Mouse (Mus musculus) heart, postnatal 0 days (tissue): ENCODE data around the gene Psmd9. TPM values are rescaled to one million over a fixed set of nuclear protein-coding genes. Genes with fewer than 3 reads are reported as not detected.

Experiments used
- ATAC-seq: fragments of 200-750 bp; cut with Nextera tagmentation; 2 replicates; pipeline ENCODE4 v1.8.0; 2017; ENCODE audit warnings: low read depth, moderate number of reproducible peaks, moderate library complexity; ENCODE audit not compliant: insufficient read depth
- DNase-seq: peaks from one replicate; pipeline ENCODE4 v3.0.0-alpha.2; 2016; ENCODE audit warnings: low spot score
- H3K27ac ChIP-seq: fragments of 300-500 bp; sonication (generic); 2 replicates; pipeline ENCODE4 v1.5.1; 2014; ENCODE audit warnings: low read depth, mild to moderate bottlenecking
- H3K27me3 ChIP-seq: fragments of 300-500 bp; sonication (generic); 2 replicates; pipeline ENCODE4 v1.6.1; 2014; ENCODE audit warnings: low read length, mixed read lengths; ENCODE audit not compliant: control insufficient read depth, insufficient read depth
- H3K36me3 ChIP-seq: fragments of 300-500 bp; sonication (generic); replicated peaks from 2 replicates; pipeline ENCODE4 v1.6.1; 2014; ENCODE audit warnings: low read length, mixed read lengths; ENCODE audit not compliant: control insufficient read depth, insufficient read depth
- H3K4me1 ChIP-seq: fragments of 300-500 bp; sonication (generic); 2 replicates; pipeline ENCODE4 v1.6.1; 2014; ENCODE audit warnings: antibody characterized with exemption; ENCODE audit not compliant: control insufficient read depth, insufficient read depth
- H3K4me2 ChIP-seq: fragments of 300-500 bp; sonication (generic); 2 replicates; pipeline ENCODE4 v1.6.1; 2014; ENCODE audit warnings: low read depth, mild to moderate bottlenecking, low read length, moderate library complexity
- H3K4me3 ChIP-seq: fragments of 300-500 bp; sonication (generic); 2 replicates; pipeline ENCODE4 v1.5.1; 2014; ENCODE audit warnings: low read depth, low read length
- H3K9ac ChIP-seq: fragments of 300-500 bp; sonication (generic); replicated peaks from 2 replicates; pipeline ENCODE4 v1.6.1; 2014; ENCODE audit warnings: low read depth, low read length, mixed read lengths
- H3K9me3 ChIP-seq: fragments of 300-500 bp; sonication (generic); replicated peaks from 2 replicates; pipeline ENCODE4 v1.6.1; 2016; ENCODE audit warnings: low read length; ENCODE audit not compliant: control insufficient read depth
- CTCF ChIP-seq: IDR thresholded peaks from 2 replicates; pipeline ENCODE4 v1.5.1; 2016; ENCODE audit warnings: antibody characterized with exemption, control low read depth, low read depth
- EP300 ChIP-seq: IDR thresholded peaks from 2 replicates; pipeline ENCODE4 v1.6.1; 2016; ENCODE audit warnings: antibody characterized with exemption, low read depth
- WGBS: fragments of 180-500 bp; shearing (Covaris S2); extraction: QIAGEN DNeasy Blood & Tissue Kit; methylation state at CpG from one replicate; pipeline ENCODE4 v1.1.7; 2014; 5-methylcytosine and 5-hydroxymethylcytosine counted together
- polyA plus RNA-seq: library from polyadenylated mRNA; unstranded; fragments of >200 nt; fragmentation: Nextera tagmentation; extraction: Ambion mirVana; gene quantifications from 2 replicates; pipeline ENCODE4 v1.2.1, GENCODE M21; 2015
- total RNA-seq: library from RNA; depleted of rRNA; stranded (reverse); fragments of >200 nt; gene quantifications from 2 replicates; pipeline ENCODE4 v1.2.3, GENCODE M21; 2014; ENCODE audit warnings: low replicate concordance

Psmd9 gene
- total and polyA plus RNA-seq, 2 experiments from 2014 or later: 11.2 to 54.9 TPM

- DNase-seq: peak; percentile 97
- Histone ChIP-seq H3K36me3 (no peaks in the 10 kb centered on the region), H3K4me2 (peak overlapping the region; percentile 98), H3K27me3 (no peaks in the 10 kb centered on the region), H3K9ac (peak overlapping the region; percentile 62), H3K4me3 (peak overlapping the region; percentile 92), H3K9me3 (no peaks in the 10 kb centered on the region), H3K4me1 (peaks cover 44% of the 10 kb centered on the region), H3K27ac (peak overlapping the region; percentile 100)
- ATAC-seq: peak; percentile 59
- TF ChIP-seq EP300 (peak; percentile 48), CTCF (no peak)
- 2% methylated on average over 30 of the region's 30 CpGs for WGBS
These were observed 33.5 kb upstream of the Psmd9 start for GRCm38 (mm10) chr5:123135471-123136360.

GRCm38 (mm10) chr5:123136361-123137043 lies 32.7 kb upstream of the Psmd9 start:
- ATAC-seq (peak; percentile 57), DNase-seq (peak; percentile 96)
- H3K27me3 ChIP-seq: no peaks in the 10 kb centered on the region
- peak overlapping the region; percentile 92 for H3K4me3 ChIP-seq
- H3K9ac ChIP-seq: peak overlapping the region; percentile 95
- H3K27ac ChIP-seq: peak overlapping the region; percentile 100
- under 1% methylated on average over 13 of the region's 13 CpGs for WGBS
- H3K4me2 ChIP-seq: peak overlapping the region; percentile 98
- H3K9me3 ChIP-seq: no peaks in the 10 kb centered on the region
- no peaks in the 10 kb centered on the region for H3K36me3 ChIP-seq
- TF ChIP-seq EP300: peak; percentile 80; the same call in 1 of the 2 replicates
- no peak for TF ChIP-seq CTCF
- H3K4me1 ChIP-seq: peaks cover 44% of the 10 kb centered on the region

- Histone ChIP-seq H3K9me3 (no peaks in the 10 kb centered on the region), H3K4me2 (peak overlapping the region; percentile 98), H3K4me3 (peak overlapping the region; percentile 92), H3K27me3 (no peaks in the 10 kb centered on the region), H3K27ac (peak overlapping the region; percentile 100), H3K36me3 (no peaks in the 10 kb centered on the region), H3K4me1 (peaks cover 44% of the 10 kb centered on the region), H3K9ac (peak overlapping the region; percentile 95)
- ATAC-seq: no peak
- WGBS: 4% methylated on average over 20 of the region's 20 CpGs
- peak; percentile 84 for DNase-seq
- TF ChIP-seq EP300 (no peak), CTCF (no peak)
These were observed 31.9 kb upstream of the Psmd9 start for GRCm38 (mm10) chr5:123137044-123137909.

GRCm38 (mm10) chr5:123137910-123138229 lies 31.3 kb upstream of the Psmd9 start:
- TF ChIP-seq EP300: no peak
- TF ChIP-seq CTCF: no peak
- Histone ChIP-seq H3K4me2 (peak overlapping the region; percentile 98), H3K4me1 (peaks cover 44% of the 10 kb centered on the region), H3K36me3 (no peaks in the 10 kb centered on the region), H3K27me3 (no peaks in the 10 kb centered on the region), H3K27ac (peak overlapping the region; percentile 100), H3K4me3 (peak overlapping the region; percentile 92), H3K9me3 (no peaks in the 10 kb centered on the region), H3K9ac (peak overlapping the region; percentile 95)
- WGBS: 2% methylated on average over 6 of the region's 6 CpGs
- ATAC-seq (no peak), DNase-seq (no peak)
